Mouse (Mus musculus): ENCODE measurements around the gene Lrrc43. TPM values are rescaled to one million over a fixed set of nuclear protein-coding genes. Genes with fewer than 3 reads are reported as not detected.

The Lrrc43 gene
- polyA plus RNA-seq, 1 experiment from 2014 or later, result not detected

DNA sequence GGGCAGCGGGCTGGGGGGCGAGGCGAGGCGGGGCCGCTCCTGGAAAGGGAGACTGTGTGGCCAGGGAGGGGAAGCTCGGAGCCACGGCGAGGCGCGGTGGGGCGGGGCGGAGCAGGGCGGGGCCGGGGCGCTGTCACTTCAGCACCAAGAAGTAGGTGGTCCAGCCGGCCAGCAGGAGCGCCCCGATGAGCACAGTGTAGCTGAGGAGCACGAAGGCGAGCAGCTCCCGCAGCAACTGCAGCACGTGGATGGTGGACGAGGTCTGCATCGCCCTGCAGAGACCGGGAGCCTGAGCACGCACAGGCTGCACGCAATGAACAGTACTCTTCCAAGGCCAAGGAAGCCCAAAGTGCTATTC, 35.3 kb downstream of the Lrrc43 start:
- WGBS, result 0% methylated on average over 27 of the region's 27 CpGs
- Histone ChIP-seq H3K4me3 (peak overlapping the region; percentile 95), H3K4me1 (peaks cover 18% of the 10 kb centered on the region), H3K27me3 (ENCODE audit: insufficient read depth, poor library complexity, severe bottlenecking) (no peaks in the 10 kb centered on the region), H3K9me3 (no peaks in the 10 kb centered on the region), H3K27ac (peak overlapping the region; percentile 93), H3K36me3 (peaks cover 22% of the 10 kb centered on the region)
- no peak for DNase-seq (ENCODE audit: low spot score)

DNA sequence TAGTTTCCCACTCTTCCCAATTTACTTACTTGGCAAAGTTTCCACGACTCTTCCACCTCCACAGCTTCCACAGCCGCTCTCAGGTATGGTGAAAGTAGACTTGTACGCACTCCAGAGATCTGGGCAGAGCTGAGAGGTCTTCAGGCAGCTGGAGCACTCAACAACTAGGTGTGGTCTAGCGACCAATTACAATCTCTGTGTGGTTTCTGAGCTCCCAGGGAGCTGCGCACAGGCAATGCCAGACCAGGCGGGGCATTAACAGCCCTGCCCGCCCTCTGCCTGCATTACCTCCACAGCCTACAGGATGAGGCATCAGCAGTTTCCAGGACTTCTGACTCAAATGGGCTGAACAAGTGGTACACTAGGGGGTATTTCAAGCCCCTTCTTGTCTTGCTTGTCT, 36.2 kb downstream of the Lrrc43 start, which contains the start of gene Gm49027:
Gm49027 (minus strand) TSS at position 208 of the 400 bp plus-strand sequence.
- H3K9me3 ChIP-seq, result no peaks in the 10 kb centered on the region
- peaks cover 24% of the 10 kb centered on the region for H3K36me3 ChIP-seq
- DNase-seq (ENCODE audit: low spot score), result no peak
- 75% methylated on average over 7 of the region's 7 CpGs for WGBS
- peak within 1 kb of the TSS; percentile 95 for H3K4me3 ChIP-seq
- no peaks in the 10 kb centered on the region for H3K27me3 ChIP-seq (ENCODE audit: insufficient read depth, poor library complexity, severe bottlenecking)
- H3K4me1 ChIP-seq, result peaks cover 18% of the 10 kb centered on the region
- peak within 1 kb of the TSS; percentile 93 for H3K27ac ChIP-seq

DNA sequence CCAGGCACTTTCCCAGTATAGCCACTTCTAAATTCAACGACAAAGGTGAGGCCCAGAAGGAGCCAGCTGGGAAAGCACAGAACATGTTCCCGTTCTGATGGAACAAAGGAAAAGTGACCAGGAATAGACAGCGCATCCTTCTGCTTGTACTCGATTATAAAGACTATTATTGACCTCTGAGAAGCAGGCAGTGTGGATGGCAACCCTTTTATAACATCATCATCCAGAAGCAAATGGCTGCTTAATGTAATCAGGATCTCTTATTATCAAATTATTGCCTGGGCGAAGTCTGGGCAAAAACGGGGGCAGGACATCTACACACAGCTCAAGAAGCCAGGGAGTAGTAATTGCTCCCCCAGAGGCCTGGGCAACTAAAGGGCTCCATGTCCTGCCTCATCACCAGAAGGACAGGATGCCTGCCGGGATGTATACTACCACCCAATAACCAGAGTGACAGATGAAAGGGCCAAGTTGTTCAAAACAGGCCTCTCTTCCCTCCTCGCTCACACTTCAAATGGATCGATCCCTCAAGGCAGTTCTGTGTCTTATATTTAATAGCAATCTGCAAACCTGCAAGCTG, 36.9 kb downstream of the Lrrc43 start:
- WGBS, result 87% methylated on average over 9 of the region's 9 CpGs
- no peaks in the 10 kb centered on the region for H3K27me3 ChIP-seq (ENCODE audit: insufficient read depth, poor library complexity, severe bottlenecking)
- no peak overlapping the region for H3K4me3 ChIP-seq
- no peaks in the 10 kb centered on the region for H3K9me3 ChIP-seq
- H3K4me1 ChIP-seq, result peaks cover 18% of the 10 kb centered on the region
- no peak overlapping the region for H3K27ac ChIP-seq
- no peak for DNase-seq (ENCODE audit: low spot score)
- H3K36me3 ChIP-seq, result peaks cover 31% of the 10 kb centered on the region

DNA sequence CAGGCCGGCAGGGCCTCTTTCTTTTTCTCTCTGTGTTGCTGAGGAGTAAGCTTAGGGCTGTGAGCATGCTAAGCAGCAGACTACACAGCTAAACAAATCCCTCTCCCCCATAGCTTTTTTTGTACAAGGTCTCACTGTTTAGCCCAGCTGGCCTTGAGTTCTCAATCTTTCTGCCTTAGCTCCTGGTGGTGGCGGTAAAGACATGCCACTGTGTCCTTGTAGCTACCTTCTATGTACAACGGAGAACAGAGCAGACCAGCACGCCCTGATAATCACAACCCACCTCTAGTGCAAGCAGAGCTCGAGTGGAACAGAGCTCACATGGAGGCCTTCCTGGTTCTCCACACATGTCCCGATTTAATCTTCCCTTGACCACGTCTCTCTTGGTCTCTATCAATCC, 39.5 kb downstream of the Lrrc43 start:
- Histone ChIP-seq H3K4me1 (peaks cover 5% of the 10 kb centered on the region), H3K9me3 (no peaks in the 10 kb centered on the region), H3K27me3 (ENCODE audit: insufficient read depth, poor library complexity, severe bottlenecking) (no peaks in the 10 kb centered on the region), H3K27ac (no peak overlapping the region), H3K4me3 (no peak overlapping the region), H3K36me3 (peaks cover 57% of the 10 kb centered on the region)
- WGBS, result 74% methylated on average over 7 of the region's 7 CpGs
- DNase-seq (ENCODE audit: low spot score), result no peak

DNA sequence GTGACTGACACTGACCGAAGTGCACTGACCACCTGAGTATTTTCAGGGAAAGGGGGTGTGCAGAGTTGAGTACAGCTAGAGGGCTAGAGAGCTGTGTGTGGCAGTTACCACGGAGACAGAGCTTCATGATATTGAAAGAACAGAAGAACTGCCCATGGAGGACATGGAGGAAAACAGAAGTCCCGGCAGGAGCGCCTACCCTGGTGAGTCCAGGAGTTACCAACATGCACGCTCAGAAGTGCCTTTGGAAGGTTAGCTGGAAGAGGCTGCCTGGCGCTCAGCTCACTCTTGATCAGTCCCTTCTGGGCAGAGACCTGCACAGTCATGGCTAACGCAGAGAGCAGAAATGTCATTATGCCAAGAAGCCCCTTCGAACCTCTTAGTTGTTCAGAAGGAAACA, 41.0 kb downstream of the Lrrc43 start:
- H3K36me3 ChIP-seq, result peaks cover 68% of the 10 kb centered on the region
- no peaks in the 10 kb centered on the region for H3K27me3 ChIP-seq (ENCODE audit: insufficient read depth, poor library complexity, severe bottlenecking)
- no peaks in the 10 kb centered on the region for H3K9me3 ChIP-seq
- no peak overlapping the region for H3K4me3 ChIP-seq
- H3K27ac ChIP-seq, result no peak overlapping the region
- WGBS, result 88% methylated on average over 8 of the region's 8 CpGs
- no peak for DNase-seq (ENCODE audit: low spot score)
- no peaks in the 10 kb centered on the region for H3K4me1 ChIP-seq

DNA sequence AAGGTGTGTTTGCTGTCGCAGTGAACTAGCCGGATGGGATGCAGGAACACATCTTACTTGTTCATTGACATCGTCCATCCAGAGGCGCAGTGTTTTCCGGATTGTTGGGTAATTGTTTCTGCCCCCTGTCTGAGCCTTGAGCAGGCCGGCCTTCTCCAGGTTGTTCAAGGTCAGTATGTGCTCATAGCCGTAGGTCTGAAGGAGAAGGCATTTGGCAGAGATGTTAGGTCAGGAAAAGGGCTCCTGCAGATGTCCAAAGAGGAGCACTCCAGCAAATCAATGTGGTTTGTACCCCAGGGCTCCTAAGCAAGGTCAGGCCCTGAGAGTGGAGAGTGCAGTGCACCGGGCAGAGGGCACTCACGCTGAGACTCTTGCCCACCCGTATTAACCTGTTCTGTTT, 44.7 kb downstream of the Lrrc43 start:
- Histone ChIP-seq H3K36me3 (peaks cover 81% of the 10 kb centered on the region), H3K4me1 (no peaks in the 10 kb centered on the region), H3K27ac (no peak overlapping the region), H3K27me3 (ENCODE audit: insufficient read depth, poor library complexity, severe bottlenecking) (no peaks in the 10 kb centered on the region), H3K9me3 (no peaks in the 10 kb centered on the region), H3K4me3 (no peak overlapping the region)
- WGBS, result 93% methylated on average over 10 of the region's 10 CpGs
- no peak for DNase-seq (ENCODE audit: low spot score)

DNA sequence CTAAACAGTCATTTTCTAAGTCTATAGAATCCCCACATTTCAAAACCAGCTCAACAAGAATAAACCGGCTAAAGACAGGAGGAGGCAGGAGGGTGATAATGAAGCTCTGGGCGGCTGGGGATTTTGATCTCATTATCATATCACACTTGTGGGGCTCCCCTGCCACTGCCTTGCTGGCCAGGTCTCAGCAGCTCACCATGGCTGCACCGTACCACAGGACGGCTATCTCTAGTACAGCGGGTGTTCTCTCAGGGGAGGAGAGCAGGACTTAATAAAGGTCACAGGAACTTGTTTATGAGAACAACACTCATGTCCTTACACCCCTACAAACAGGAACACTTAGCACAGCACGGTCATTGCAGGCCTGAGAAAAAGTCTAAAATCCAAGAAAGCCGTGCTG, 66.6 kb downstream of the Lrrc43 start:
- Histone ChIP-seq H3K9me3 (no peaks in the 10 kb centered on the region), H3K36me3 (peaks cover 55% of the 10 kb centered on the region), H3K4me3 (no peak overlapping the region), H3K27me3 (ENCODE audit: insufficient read depth, poor library complexity, severe bottlenecking) (no peaks in the 10 kb centered on the region), H3K27ac (no peak overlapping the region), H3K4me1 (no peaks in the 10 kb centered on the region)
- no peak for DNase-seq (ENCODE audit: low spot score)
- 84% methylated on average over 7 of the region's 7 CpGs for WGBS

DNA sequence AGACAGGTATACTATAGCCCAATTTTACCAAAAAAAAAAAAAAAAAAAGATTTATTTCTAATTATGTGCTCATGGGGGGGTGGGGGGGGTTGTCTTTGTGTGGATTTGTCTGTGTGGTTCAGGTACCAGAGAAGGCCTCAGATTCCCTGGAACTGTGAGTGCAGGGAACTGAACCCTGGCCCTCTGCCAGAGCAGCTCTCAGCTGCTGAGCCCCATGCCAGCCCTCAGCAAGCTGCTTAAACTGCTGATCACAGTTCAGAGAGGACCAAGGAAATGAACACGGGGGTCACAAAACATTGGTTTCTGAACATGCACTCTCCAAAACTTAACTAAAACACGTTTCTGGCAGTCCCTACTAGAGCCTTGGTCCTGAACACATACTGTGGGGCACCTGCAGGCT, 67.3 kb downstream of the Lrrc43 start:
- H3K4me1 ChIP-seq, result no peaks in the 10 kb centered on the region
- H3K4me3 ChIP-seq, result no peak overlapping the region
- WGBS, result 80% methylated on average over 2 of the region's 2 CpGs
- peaks cover 61% of the 10 kb centered on the region for H3K36me3 ChIP-seq
- no peak overlapping the region for H3K27ac ChIP-seq
- H3K27me3 ChIP-seq (ENCODE audit: insufficient read depth, poor library complexity, severe bottlenecking), result no peaks in the 10 kb centered on the region
- no peak for DNase-seq (ENCODE audit: low spot score)
- no peaks in the 10 kb centered on the region for H3K9me3 ChIP-seq

Small RNA genes within 50 kb of the gene (microRNA-seq; reads per million reads assigned to microRNA genes)
- not detected for gene Mir7647

Other genes starting within 250 kb of the Lrrc43 start
- gene Wdr66, start 237.2 kb upstream of the Lrrc43 start, polyA plus RNA-seq (2016; fragmentation: Nextera tagmentation; extraction: Ambion mirVana), result 0.53 and 0.79 TPM in 2 replicates
- gene Bcl7a, start 145.5 kb upstream of the Lrrc43 start, polyA plus RNA-seq (2016; fragmentation: Nextera tagmentation; extraction: Ambion mirVana), result 16.3 and 21.9 TPM in 2 replicates
- 13.1 and 17.0 TPM in 2 replicates for gene Mlxip, start 94.5 kb upstream of the Lrrc43 start, polyA plus RNA-seq (2016; fragmentation: Nextera tagmentation; extraction: Ambion mirVana)
- not detected in 2 replicates for gene Il31, start 184 bp downstream of the Lrrc43 start, polyA plus RNA-seq (2016; fragmentation: Nextera tagmentation; extraction: Ambion mirVana)
- gene B3gnt4, start 21.2 kb downstream of the Lrrc43 start, polyA plus RNA-seq (2016; fragmentation: Nextera tagmentation; extraction: Ambion mirVana), result 0.15 and 0.48 TPM in 2 replicates
- 112 and 113 TPM in 2 replicates for gene Diablo, start 34.9 kb downstream of the Lrrc43 start, polyA plus RNA-seq (2016; fragmentation: Nextera tagmentation; extraction: Ambion mirVana)
- gene Gm49027, start 36.2 kb downstream of the Lrrc43 start, polyA plus RNA-seq (2016; fragmentation: Nextera tagmentation; extraction: Ambion mirVana), result 0.19 TPM in 1 of 2 replicates, not detected in the other
- 23.4 and 23.5 TPM in 2 replicates for gene Vps33a, start 83.7 kb downstream of the Lrrc43 start, polyA plus RNA-seq (2016; fragmentation: Nextera tagmentation; extraction: Ambion mirVana)
- gene Clip1, start 195.3 kb downstream of the Lrrc43 start, polyA plus RNA-seq (2016; fragmentation: Nextera tagmentation; extraction: Ambion mirVana), result 49.1 and 56.0 TPM in 2 replicates
- gene Zcchc8, start 231.8 kb downstream of the Lrrc43 start, polyA plus RNA-seq (2016; fragmentation: Nextera tagmentation; extraction: Ambion mirVana), result 74.5 and 77.0 TPM in 2 replicates

Data from heart, embryonic 10.5 days (tissue).